Mouse (Mus musculus) large intestine, adult 2 months (tissue): Measurements from ENCODE around the gene Dis3l. TPM values are rescaled to one million over a fixed set of nuclear protein-coding genes. Genes with fewer than 3 reads are reported as not detected.
"Not testable (repeated sequence)": the region's sequence is repeated elsewhere in the genome, so short reads cannot be mapped to it uniquely, and the experiment has no call there.

Experiments
- DNase-seq: peaks from one replicate; pipeline ENCODE4 v3.0.0-alpha.2; 2012; ENCODE audit warnings: low read depth, low spot score
- WGBS: fragments of 180-500 bp; shearing (Covaris S2); methylation state at CpG from one replicate; pipeline ENCODE4 v1.1.7; 2018; 5-methylcytosine and 5-hydroxymethylcytosine counted together
- polyA plus RNA-seq: library from polyadenylated mRNA; depleted of rRNA; stranded (reverse); fragments of >200 nt; gene quantifications from 2 replicates; pipeline ENCODE4 v1.2.3, GENCODE M21; 2012

The Dis3l gene
- polyA plus RNA-seq, 1 experiment: 5.7 TPM

- 89% methylated on average over 6 of the region's 6 CpGs for WGBS
- no peak for DNase-seq
Measured at GRCm38 (mm10) chr9:64335825-64336224, 5.3 kb downstream of the Dis3l start.

DNA sequence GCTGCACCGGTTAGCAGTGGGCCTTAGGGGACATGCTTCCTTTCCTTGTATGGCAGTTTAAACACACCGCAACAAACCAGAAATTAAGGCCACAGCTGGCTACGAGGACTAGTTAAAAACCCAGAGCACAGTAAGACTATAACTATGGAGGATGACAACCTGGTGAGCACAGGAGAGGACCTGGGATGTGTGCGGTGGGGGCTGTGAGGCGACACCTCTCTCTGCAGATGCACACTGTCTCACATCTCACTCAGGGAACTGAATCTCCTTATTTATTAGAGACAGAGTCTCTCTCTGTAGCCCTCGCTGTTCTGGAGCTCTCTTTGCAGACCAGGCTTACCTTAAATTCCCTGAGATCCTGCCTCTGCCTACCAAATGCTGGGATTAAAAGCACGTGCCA, 17.1 kb downstream of the Dis3l start:
- 93% methylated on average over 7 of the region's 7 CpGs for WGBS
- no peak for DNase-seq

DNA sequence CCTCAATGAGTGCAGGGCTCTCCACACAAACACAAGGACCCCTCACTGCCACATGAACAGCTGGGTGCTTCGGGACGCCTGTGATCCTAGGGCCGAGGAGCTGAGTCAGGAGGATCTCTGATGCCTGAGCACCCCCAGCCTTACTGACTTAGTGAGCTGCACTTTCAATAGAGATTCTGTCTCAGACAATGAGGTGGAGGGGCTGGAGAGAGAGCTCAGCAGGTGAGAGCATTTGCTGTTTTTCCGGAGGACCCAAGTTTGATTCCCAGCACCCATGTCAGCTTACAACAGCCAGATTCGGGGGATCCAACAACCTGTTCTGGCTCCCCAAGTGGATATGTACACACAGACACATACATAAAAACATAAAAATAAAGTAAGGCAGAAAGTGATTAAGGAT, 24.1 kb downstream of the Dis3l start:
- no peak for DNase-seq
- 95% methylated on average over 5 of the region's 5 CpGs for WGBS

DNA sequence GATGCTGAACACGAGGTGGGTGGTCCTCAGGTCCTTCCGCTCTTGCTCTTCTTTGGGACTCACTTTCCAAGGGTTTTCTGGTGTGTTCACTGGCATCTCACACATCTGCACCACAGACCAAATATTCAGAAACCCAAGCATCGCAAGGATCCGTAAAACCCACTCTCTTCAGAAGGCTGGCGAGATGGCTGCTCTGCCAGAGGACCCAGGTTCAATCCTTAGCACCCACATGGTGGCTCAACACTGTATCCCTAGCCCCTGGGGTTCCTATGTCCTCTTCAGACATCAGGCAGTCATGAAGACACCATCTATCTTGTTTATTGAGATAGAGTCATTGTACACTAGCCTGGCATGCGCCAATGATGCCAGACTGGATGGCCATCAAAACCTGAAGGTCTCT, 26.4 kb downstream of the Dis3l start:
- no peak for DNase-seq
- 95% methylated on average over 6 of the region's 6 CpGs for WGBS

- no peak for DNase-seq
- 46% methylated on average over 1 of the region's 1 CpGs for WGBS
Measured at GRCm38 (mm10) chr9:64312128-64312527, 29.0 kb downstream of the Dis3l start.

DNA sequence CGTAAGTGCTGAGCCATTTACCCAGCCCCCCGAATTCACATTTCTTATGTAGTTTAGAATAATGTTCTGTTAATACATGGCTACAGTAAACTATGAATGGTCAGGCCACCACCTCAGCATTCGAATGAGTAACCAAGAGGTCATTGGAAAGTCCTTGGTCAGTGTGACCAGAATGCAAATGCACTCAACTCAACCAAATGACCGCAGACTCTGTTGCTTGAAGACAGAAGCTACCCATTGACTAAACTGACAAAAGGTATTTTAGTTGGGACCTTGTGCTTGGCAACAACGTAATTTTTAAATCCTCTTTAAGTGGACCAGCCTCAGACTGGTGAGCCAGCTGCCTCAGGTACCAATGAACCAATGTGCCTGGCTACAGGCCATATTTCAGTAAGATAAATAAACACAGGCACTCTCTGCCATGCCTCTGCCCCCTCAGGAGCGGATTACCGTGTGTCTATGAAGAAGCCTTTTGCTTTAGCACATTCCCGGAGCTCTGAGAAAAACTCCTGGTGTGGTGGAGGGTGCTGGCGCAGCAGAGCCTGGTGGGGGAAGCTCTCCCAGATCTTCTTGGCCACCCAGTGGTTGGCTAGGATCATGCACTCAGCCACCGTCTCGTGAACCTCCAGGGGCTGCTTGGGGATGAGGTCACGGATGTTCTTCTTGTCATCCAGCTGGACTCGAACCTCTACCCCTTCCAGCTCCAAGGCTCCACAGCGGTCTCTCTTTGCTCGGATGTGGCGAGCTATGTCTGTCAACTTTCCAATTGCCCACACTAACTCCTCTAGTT, 29.9 kb downstream of the Dis3l start:
- DNase-seq: no peak
- 79% methylated on average over 16 of the region's 16 CpGs for WGBS

DNA sequence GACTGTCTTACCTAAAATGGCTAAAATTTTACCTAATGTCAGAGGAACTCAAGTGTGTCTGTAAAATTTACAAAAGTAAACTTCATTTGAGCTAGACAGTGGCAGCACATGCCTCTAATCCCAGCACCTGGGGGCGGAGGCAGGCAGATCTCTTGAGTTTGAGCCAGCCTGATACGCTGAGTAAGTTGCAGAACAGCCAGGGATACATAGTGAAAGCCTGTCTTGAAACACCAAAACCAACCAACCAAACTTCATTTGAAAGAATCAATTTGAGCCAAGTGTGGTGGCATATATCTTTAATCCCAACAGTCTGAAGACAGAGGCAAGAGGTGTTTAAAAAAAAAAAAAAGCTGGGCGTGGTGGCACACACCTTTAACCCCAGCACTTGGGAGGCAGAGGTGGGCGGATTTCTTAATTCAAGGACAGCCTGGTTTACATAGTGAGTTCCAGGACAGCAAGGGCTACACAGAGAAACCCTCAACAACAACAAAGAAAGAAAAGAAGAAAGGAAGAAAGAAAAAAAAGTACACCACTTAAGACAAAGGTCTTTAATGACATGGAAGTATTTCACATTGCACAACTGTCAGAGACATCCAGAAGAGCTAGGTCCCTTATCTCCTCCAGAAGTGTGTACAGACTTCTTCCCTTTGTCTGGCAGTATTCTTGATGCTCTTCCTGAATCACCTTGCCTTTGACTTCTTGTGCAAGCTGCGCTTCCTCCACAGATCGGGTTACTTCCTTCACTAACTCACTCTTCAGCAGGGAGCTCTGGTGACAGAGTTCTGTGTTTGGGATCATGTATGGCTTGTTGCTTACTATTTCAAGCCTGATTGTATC, 34.4 kb downstream of the Dis3l start:
- no peak for DNase-seq
- 71% methylated on average over 6 of the region's 6 CpGs for WGBS

GRCm38 (mm10) chr9:64303086-64303485, 38.0 kb downstream of the Dis3l start:
- 92% methylated on average over 4 of the region's 4 CpGs for WGBS
- not testable (repeated sequence) for DNase-seq

- no peak for DNase-seq
- WGBS: 16% methylated on average over 5 of the region's 5 CpGs
Measured at GRCm38 (mm10) chr9:64282404-64282987, 58.6 kb downstream of the Dis3l start.

DNA sequence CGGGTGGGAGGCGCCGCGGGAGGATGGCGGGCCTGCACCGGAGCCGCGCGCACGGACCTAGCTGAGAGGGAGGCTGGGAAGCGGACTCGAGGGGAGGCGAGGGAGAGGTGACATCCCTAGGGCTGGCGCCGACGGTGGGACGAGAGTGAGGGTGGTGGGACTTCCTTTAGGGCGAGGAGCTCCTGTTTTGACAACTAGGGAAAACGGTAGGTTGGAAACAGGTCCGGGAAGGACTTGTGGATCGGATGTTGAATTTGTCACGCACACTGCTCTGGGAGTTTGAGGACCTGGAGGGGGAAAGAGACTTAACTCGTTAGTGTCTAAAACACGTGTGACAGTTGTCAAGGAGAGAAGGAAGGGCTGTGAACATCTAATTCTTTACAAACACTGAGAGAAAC, 59.3 kb downstream of the Dis3l start:
- under 1% methylated on average over 24 of the region's 24 CpGs for WGBS

GRCm38 (mm10) chr9:64281105-64281780, 59.8 kb downstream of the Dis3l start, which contains the start of gene Tipin:
TSS of gene Tipin (plus strand) at chr9:64281581.
- DNase-seq: peak; percentile 73
- under 1% methylated on average over 46 of the region's 46 CpGs for WGBS

More for the DNA sequence above, 59.3 kb downstream of the Dis3l start:
- no peak for DNase-seq

DNA sequence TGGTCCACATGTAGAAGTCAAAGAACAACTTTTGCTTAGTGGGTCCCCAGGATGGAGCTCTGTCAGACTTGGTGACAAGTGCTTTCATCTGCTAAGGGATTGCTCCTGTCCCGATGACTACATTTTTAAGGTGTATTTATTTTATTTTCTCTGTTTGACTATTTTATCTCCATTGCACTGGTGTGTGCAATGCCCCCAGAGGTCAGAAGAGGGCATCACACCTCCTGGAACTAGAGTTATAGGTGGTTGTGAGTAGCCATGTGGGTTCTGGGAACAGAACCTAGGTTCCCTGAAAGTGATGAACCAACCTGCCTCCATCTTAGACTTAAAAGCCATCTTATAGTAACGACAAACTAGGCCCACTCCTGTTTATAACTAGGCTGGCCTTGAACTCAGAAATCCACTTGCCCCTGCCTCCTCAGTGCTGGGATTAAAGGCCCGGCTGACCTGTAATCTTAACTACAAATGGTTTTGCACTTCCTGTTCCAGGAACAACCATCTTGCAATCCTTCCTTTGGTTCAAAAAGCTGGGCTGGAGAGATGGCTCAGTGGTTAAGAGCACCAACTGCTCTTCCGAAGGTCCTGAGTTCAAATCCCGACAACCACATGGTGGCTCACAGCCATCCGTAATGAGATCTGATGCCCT, 62.3 kb downstream of the Dis3l start:
- no peak for DNase-seq
- 88% methylated on average over 6 of the region's 6 CpGs for WGBS

DNA sequence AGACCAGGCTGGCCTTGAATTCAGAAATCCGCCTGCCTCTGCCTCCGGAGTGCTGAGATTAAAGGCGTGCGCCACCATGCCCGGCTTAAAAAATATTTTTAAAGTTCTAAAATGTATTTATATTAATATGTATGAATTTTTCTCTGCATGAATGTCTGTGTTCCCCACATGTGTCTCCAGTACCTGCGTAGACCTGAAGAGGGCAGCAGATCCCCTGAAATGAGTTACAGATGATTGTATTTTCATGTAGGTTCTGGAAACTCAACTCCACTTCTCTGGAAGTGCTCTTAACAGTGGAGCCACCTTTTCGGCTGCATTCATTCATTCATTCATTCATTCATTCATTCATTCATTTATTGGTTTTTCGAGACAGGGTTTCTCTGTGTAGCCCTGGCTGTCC, 63.4 kb downstream of the Dis3l start:
- peak; percentile 31 for DNase-seq

DNA sequence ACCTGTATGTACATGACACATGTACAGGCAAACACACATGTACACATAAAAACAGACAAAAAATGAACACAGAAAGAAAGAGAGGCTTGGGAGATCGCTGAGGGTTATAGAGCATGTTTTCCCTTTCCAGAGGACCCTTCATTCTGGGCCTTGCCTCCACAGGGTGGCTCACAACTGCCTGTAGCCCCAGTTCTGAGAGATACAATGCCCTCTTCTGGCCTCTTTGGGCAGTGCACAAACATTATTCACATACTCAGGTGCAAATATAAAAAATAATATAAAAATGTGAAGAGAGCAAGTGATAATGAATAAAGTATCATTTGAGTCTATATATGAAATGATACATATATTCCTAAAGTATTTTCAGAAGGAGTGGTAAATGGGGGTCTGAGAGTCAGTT, 66.2 kb downstream of the Dis3l start:
- DNase-seq: no peak
- 86% methylated on average over 1 of the region's 1 CpGs for WGBS

More for the DNA sequence above, 63.4 kb downstream of the Dis3l start:
- whole genome bisulfite sequencing: 70% methylated on average over 8 of the region's 8 CpGs

DNA sequence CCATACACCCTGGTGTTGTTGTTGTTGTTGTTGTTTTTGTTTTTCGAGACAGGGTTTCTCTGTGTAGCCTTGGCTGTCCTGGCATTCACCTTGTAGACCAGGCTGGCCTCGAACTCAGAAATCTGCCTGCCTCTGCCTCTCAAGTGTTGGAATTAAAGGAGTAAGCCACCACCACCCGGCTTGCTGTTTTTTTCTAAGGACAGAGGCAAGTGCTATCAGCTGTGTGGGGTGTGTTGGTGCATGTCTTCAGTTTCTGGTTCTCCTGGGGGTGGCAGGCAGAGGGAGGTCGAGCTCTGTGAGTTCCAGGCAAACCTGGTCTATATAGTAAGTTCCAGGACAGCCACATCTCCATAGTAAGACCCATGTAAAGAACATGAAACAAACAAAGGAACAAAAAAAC, 66.8 kb downstream of the Dis3l start:
- WGBS: 81% methylated on average over 4 of the region's 4 CpGs
- DNase-seq: no peak

DNA sequence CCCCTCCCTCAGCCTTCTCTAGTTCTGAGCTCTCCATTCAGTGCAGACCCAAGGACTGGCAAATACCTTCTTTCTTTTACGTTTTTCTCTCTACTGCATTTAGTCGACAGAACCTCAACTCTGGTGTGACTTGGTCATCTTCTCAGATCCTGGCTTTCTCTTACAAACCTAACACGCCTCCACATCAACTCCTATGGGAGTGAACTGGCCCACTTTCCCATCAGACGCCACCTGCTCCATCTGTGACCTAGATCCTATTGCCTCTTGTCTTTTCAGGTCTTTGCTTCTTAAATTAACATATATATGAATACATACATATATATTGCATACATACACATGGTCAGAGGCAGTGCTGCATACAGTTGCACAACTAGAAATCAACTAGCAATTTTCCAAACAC, 67.3 kb downstream of the Dis3l start:
- whole genome bisulfite sequencing: 71% methylated on average over 4 of the region's 4 CpGs
- DNase-seq: no peak

DNA sequence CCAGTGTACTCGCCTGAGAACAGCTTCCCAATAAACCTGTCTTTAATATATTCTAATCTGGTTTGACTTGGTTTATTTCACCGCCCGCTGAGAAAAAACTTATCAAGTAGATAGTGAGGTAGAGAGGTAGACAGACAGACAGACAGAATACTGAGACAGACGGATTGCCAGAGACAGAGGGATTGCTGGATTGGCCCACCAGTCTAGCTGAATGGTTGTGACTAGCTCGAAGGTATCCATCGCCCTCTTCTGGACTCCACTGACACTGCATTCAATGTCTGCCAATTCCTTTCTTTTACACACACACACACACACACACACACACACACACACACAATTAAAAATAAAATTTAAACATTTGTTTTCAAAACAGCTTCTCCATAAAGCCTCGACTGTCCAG, 68.5 kb downstream of the Dis3l start:
- 40% methylated on average over 7 of the region's 7 CpGs for WGBS
- no peak for DNase-seq

DNA sequence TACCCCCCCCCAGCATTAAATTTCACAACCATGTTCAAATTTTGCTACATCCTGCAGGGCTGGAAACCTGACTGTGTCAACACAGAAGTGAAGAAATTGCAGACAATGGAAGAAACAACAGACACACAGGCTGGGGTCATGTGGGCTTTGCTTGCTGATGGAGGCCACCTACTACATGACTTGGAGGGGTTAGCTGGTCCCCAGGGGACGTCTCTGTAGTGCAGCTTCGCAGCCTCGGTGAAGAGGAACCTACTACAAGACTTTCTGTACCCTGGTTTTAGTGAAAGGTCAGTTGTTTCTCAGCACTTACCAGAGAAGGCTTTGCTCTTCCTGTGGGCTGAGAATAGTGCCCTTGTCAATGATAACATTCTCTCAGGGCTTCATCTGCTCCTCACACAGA, 69.8 kb downstream of the Dis3l start:
- no peak for DNase-seq
- WGBS: 61% methylated on average over 3 of the region's 3 CpGs

DNA sequence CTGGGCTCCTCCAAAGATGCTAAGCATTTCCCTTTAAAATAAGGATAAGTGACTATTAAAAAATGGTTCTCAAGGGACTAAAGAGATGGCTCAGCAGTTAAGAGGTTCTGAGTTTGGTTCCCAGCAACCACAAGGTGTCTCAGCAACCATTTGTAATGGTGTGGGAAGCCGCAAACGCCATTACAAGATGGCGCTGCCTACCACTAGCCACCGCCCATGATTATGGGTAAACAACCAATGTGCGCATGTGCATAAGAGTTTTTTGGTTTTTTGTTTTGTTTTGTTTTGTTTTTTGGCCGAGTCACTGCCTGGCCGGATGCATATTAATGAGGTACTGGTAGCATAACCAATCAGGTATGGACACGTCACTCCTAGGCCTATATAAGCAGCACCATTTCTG, 72.3 kb downstream of the Dis3l start:
- WGBS: 91% methylated on average over 8 of the region's 8 CpGs
- not testable (repeated sequence) for DNase-seq
